Mouse (Mus musculus) frontal cortex, postnatal 10 days (tissue): Measurements from ENCODE around the gene Psme4.
A peak's percentile ranks its signal among the peaks of the same experiment; 100 is the strongest.

ENCODE experiments used
- DNase-seq, 2 experiments: peaks; one replicate each; pipeline ENCODE4 v3.0.0; 2022; ENCODE audit warnings: low spot score in 2 of 2, mixed read lengths in 1 of 2

The Psme4 gene

DNA sequence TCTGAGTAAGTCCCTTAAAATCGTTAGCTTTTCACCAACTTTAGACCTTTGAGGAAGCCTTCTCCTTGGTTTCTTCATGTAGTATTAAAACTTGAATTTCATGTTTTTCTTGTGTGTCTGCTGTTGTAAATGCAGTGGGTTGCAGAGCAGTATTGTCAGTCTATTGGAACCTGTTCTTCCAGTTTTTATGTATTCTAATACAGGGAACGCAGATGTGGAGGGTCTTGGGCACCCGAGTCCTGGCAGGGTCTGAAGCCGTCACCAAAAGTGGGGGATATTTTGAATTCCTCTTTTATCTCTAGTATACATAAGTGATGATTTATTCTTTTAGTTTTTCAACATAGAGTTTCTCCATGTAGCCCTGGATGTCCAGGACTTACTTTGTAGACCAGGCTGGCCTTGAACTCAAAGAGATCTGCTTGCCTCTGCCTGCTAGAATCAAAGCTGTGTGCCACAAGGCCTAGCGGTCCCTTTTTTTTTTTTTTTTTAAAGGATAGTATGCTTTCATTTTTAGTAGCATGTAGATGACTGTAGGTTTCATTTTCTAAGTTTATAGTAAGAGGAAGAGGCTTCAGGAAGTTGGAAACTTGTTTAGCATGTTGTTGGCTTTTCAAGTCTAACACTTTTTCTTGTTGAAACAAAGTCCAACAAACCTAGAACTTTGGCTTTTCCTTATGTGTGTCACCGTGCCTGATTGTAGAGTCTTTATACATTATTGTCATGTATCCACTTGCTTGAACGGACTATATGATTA, 14.9 kb downstream of the Psme4 start:
- DNase-seq: no peak

DNA sequence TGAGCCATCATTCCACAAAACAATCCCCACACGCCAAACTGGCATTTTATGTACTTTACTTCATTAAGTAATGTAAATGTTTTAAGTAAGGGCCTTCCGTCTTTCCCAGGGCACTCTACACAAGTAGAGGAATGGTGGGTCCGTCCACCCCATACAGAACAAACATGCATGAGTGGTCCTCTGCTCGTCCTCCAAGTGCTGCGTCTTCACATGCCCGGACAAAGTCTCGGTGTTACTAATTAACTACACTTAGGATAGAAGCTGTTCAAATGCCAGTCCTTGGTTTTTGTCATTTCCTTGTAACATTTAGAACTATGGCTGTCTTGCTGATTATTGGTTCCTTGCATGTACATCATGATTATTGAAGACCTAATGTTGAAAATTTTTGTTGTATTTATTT, 21.2 kb downstream of the Psme4 start:
- no peak for DNase-seq

DNA sequence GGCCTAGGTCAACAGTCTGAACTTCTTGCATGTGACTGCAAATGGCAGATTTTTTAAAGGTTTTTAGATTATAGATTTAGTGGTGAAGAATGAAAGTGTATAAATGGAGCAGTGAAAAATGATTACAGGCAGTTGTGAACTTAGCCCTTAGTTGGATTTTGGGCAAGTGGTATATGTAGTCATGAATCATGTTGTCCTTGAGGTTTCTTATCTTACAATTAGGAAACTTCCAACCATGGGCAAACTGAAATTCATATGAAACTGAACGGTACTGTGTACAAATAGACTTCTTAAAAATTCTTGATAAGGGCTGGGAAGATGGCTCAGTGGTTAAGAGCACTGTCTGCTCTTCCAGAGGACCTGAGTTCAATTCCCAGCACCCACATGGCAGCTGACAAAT, 22.2 kb downstream of the Psme4 start:
- DNase-seq: no peak

DNA sequence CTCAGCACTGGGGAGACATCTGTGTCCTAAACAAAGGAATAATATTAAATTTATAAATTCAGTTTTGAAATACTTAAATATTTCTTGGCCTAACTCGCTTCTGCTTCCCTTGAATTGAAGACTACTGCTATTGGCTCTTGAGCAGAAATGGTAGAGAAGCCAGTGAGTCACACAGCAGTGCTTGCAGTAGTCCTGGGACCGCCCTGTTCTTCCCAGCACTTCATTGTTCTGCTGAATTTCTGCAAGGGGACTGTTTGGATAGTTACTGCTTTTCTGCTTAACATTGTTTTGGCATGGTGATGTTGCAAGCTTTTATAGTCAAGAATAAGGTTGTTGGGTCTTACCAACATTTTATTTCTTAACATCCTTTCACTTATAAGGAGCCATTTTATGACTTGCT, 25.7 kb downstream of the Psme4 start:
- no peak for DNase-seq

DNA sequence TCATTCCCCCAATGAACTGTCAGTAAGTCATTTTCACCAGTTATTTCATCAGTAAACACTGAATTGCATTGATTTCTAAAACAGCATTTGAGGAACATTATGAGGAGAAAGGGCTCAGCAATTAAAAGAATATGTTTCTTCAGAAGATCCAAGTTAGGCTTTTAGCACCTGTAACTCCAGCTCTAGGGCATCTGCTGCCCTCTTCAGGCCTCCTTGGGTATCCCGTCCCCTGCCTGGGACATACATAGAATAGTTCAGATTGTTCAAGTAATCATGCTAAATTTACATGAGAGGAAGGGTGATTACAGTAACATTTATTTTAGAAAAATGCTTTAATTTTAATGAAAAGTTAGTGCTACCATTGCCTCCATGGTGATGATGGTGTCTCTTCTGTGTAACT, 28.0 kb downstream of the Psme4 start:
- no peak for DNase-seq

DNA sequence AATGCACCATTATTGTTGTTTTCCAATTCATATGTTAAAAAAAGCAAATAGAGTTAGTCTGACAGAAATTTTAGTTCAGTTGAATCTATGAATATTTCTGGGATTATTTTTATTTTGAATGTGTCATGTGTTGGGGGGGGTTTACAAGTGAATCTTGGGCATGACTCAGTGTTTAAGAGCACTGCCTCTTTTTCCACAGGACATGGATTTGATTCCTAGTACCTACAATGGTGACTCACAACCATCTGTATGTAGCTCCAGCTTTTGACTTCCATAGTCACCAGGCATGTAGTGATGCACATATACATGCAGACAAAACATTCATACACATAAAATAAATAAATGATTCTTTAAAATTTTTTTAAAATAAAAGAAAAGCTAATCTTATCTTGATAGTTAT, 28.6 kb downstream of the Psme4 start:
- DNase-seq: no peak

DNA sequence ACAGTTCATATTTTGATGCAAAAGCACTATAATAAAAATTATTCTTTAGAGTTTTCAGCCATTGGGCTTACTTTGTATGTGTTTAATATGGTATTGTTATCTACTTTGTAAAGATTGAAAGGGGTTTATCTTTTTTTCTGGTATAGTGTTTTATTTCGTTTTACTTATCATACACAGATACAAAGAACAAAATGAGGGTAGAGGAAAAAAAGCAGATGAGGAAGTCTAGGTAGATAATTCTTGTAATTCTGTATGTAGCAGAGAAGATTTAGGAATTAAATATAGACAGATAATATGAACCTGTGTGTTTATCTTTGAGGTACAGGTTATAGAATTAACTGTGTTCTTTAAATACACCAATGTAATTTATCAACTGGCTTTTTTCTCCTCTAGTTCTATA, 30.9 kb downstream of the Psme4 start:
- no peak for DNase-seq

DNA sequence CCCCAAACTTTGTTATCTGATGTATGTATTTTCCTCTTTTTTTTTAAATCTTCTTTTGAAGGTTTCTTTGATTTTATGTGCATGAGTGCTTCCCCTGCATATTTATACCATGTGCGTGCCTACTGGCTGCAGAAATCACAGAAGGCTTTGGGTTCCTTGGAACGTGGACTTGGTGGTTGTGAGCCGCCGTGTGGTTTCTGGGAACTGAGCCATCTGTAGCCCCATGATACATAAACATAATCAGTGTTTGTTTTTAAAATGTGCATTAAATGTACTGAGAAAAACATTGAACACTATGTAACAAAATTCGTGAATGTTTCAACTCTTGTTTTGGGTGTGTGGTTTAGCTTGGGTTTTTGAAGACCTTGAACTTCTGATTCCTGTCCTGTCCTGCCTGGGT, 49.6 kb downstream of the Psme4 start:
- no peak for DNase-seq

DNA sequence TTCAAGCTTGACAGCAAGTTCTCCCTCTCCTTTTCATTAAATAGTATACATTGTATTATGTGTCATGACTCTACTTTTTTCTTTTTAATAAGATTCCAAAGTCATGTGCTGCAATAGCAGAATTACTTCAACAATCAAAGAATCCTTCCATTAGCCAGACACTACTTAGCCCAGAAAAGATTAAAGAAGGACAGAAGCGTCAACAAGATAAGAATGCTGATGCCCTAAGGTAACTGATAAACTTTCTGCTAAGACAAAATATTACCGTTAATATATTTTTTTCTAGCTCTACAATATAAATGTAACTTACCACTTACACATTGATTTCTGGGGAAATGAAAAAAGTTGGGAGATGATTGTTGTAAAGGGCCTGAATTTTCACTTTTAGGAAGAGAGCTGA, 67.3 kb downstream of the Psme4 start:
- DNase-seq: no peak

DNA sequence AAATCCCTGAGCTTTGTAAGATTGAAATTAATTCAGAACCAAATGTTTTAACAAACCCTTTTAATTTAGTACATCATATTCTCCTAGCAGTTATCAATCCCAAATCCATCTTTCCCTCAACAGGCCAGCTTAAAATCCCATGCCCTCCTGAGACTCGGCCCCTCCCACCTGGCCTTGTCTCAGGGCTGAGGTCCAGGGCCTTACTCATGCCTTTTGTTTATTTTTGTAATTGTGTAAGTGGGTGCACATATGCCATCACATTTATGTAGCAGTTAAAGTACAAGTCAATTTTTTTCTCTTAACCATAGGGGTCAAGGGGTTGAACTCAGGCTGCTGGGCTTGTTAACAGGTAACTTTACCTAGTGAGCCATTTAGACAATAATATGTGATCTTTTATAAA, 72.8 kb downstream of the Psme4 start:
- no peak for DNase-seq

DNA sequence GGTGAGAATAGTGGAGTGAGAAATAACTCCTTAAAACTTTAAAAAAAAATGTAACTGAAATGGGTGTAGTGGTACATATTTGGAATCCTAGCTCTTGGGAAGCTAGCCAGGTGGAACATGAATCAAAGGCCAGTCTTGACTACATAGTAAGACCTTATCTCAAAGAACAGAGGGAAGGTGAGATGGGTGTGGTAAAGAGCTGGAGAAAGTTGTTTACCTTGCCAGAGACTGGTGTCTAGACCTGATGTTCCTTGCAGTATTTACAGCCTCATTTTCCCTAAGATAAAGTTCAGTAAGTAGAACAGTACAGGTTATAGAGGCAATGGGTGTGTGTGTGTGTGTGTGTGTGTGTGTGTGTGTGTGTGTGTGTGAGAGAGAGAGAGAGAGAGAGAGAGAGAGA, 100.9 kb downstream of the Psme4 start:
- no peak for DNase-seq

DNA sequence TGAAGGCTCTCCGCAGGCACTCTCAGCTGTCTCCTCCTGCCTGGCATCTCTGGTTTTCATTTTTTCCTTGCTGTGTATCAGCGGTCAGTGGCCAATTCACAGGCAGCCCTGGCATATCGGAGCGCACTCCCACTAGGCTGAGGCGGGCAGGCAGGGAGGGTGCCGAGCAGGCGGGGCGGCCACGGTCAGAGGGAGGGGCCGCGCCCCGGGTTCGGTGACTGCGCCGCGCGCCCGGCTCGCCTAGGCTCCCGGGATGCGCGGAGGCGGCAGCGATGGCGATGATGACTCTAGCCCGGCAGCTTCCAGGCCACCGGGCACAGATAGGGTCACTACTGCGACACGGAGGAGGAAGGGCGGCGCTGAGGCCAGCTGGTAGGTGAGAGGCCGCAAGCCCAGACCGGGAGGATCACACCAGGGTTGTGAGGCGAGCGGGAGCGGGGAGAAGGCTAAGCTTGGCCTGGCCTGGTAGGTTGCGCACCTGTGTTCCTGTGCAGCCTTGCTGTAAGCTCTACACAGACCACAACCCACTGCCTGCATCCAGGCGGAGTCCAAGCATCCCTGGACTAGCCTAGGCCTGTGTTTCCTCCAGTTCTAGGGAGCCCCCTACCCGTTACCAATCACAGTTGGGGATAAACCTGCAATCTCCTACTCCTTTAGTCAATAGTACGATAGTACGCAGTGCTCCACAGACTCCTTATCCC, 113.8 kb downstream of the Psme4 start, which contains the start of the genes Gpr75 and Asb3:
Gene Gpr75 (plus strand): TSS at position 188 of the 701 bp plus-strand sequence.
Gene Asb3 (plus strand): TSS at position 246 of the 701 bp plus-strand sequence.
- peak; percentile 25 to 64 for DNase-seq

DNA sequence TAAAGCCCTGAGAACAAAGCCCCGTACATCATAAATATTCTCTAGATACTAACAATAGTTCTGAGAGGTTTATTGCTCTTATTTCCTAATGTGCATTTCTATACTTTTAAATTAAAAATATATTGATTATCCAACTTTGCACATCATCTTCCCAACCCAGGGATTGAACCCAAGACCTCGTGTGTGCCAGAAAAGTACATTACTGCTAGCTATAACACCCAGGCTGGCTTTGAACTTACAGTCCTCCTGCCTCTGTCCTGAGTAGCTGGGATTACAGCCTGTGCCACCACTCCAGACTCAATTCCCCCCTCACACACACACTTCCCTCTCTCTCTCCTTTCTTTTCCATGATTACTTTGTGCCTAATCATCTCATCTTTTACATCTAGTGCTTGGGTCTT, 116.6 kb downstream of the Psme4 start:
- DNase-seq: no peak

DNA sequence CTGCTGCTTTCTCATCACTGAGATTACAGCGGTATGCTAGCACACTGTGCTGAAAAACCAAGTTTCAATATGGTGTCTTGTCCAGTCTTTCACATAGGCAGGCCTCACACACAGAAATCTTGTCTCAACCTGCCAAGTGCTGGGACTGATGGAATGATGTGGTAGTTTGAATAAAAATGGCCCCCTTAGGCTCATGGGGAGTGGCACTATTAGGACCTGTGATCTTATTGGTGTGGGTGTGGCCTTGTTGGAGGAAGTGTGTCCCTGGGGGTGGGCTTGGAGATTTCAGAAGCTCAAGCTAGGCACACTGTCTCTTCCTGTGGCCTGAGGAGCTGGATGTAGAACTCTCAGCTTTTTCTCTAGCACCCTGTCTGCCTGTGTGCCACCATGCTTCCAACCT, 124.7 kb downstream of the Psme4 start:
- no peak for DNase-seq

DNA sequence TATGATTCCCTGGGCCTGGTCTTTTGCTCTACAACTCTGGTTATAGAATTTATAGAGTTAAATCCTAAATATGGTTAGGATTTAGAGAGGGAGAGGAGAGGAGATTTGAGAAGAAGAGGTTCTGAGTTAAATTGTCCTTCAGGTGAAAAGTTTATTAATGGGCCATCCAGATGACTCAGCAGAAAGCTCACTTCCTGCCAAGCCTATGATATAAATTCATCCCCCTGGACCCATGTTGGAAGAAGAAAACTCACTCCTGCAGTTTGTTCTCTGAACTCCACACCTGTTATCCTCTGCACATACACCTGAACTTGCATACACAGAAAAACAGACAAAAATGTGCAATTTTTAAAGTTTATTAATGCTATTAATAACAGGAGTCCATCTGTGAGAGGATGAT, 127.8 kb downstream of the Psme4 start:
- DNase-seq: no peak

DNA sequence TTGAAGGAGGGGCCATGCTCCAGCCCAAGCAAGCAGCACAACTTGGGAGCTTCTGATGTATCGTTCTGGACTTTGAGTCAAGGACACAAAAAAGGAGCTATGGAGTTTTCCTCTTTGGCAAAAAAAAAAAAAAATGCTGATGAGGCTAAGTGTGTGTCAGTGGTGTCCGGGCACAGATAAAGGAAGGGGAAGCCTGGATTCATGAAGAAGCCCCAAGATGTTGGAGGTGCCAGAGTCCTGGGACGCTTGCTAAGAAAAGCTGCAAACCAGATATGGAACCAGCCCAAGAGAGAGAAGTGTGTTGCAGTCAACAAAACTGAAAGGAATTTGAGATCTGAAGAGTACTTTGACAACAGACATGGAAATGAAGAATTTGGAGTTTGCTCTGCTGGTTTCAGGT, 140.8 kb downstream of the Psme4 start:
- no peak for DNase-seq

DNA sequence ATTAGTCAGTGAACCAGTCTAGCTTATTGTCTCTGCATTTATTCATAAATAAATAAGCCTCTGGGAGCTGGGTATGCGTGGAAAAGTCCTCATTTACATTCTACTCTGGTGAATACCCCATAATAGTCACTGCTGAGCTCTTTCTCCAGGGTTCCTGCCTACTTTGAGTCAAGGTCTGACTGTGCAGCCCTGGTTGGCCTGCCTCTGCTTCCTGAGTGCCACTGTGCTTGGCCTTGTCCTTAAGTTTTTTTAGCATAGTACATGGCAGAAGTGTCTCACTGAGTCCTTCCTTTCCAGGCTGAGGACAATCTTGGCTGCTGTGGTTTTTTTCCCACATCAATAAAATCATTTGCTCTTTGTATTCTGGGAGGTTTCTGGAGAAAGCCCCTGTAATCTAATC, 149.1 kb downstream of the Psme4 start:
- no peak for DNase-seq

DNA sequence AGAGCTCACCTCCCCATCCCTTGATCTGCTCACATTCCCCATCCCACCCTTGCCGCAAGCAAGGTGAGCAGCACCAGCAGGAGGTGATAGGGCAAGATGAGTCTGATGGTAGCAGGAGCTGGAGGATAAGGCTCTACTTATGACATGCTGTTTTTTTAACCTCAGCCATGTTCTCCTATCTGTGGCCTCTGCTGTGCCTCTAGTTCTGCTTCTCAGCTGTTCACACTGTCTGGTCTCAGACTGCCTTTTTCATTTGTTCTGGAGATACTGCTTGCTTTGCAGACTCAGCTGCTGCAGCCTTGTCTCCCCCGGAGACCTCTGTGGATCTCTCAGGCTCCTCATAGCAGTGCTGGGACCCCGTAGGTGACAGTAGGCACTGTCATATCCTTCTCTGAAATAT, 151.8 kb downstream of the Psme4 start:
- no peak for DNase-seq

DNA sequence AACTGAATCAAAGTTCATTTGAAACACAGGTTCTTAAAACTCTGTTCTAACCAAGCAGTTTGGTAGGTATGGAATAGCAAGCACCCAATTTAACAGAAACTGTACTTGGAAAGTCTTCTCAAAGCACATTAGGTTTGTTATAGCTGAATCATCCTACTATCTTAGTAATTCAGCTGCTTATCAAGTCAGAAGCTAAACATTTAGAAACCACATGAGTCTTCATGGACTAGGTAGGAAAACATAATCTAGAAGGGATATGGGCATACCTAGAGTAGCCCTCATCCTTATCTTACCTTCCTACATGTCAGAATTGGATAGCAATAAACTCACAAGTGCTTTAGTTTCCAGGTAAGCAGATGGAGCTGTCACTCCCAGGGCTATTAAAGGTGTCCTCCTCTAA, 156.6 kb downstream of the Psme4 start:
- DNase-seq: no peak

DNA sequence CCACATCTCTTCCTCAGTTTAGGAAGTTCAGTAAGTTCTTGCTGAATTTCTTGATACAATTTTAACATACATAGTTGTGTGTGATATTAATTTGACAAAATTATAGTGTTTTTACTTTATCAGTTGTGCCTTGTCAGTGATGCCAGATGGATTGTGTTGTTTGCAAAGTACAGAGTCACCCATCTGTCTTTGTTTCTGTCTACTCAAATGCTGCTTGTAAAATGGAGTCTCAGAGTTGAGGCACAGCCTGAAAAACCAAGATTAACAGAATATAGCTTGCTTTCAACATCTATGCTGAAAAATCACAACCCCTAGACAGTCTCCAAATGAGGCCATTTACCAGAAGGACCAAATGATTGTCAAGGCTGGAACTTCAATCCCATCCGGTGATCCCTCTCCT, 157.0 kb downstream of the Psme4 start:
- no peak for DNase-seq
